In genomic region chr15:93699971-93700370, GRCm38 (mm10) we compare ENCODE assay signal across 9 mouse cellular contexts.
DNase-seq lines count a peak whose midpoint lies in the region; ATAC-seq and TF ChIP-seq lines count a peak whose summit lies in the region.
"Had no signal": no experiment of that assay in that cellular context is flagged by ENCODE, and none has a peak within 500 bp of the region (broad histone marks: within the 10 kb centered on the region; RNA-seq: fewer than 3 reads in every experiment).

No protein-coding gene starts in this region.

- ATAC-seq in heart, embryonic 12.5 days (ENCODE audit: insufficient number of reproducible peaks, low FRiP score) = no peak
- ATAC-seq in heart, embryonic 14.5 days (ENCODE audit: insufficient number of reproducible peaks, insufficient read depth, low FRiP score, low read depth) = no peak
- ATAC-seq in limb, embryonic 14.5 days (ENCODE audit: low FRiP score, low read depth) = peak; percentile 30; the same call in 1 of the 2 replicates

- no peaks in the 10 kb centered on the region for H3K27me3 ChIP-seq in heart, embryonic 12.5 days (replicated peaks)
- no peaks in the 10 kb centered on the region for H3K27me3 ChIP-seq in heart, embryonic 14.5 days (ENCODE audit: control insufficient read depth, insufficient read depth, low read length)
- no peaks in the 10 kb centered on the region for H3K27me3 ChIP-seq in limb, embryonic 14.5 days (ENCODE audit: control insufficient read depth, insufficient read depth, low read length)
- H3K27me3 ChIP-seq: limb, embryonic 12.5 days had no signal

- WGBS in heart, embryonic 12.5 days = 61% methylated on average over 9 of the region's 9 CpGs
- WGBS in heart, embryonic 14.5 days = 62% methylated on average over 9 of the region's 9 CpGs
- WGBS in limb, embryonic 14.5 days = 33% methylated on average over 9 of the region's 9 CpGs

- no peak overlapping the region for H3K4me2 ChIP-seq in heart, embryonic 12.5 days
- H3K4me2 ChIP-seq in heart, embryonic 14.5 days (ENCODE audit: low read length) = no peak overlapping the region
- H3K4me2 ChIP-seq in limb, embryonic 14.5 days (replicated peaks; ENCODE audit: low read depth, low read length, severe bottlenecking) = no peak overlapping the region
- H3K4me2 ChIP-seq: limb, embryonic 12.5 days had no signal

- no peak overlapping the region for H3K4me3 ChIP-seq in heart, embryonic 12.5 days
- no peak overlapping the region for H3K4me3 ChIP-seq in heart, embryonic 14.5 days (ENCODE audit: control insufficient read depth in 1 of 2, insufficient read depth in 1 of 2, low read depth in 1 of 2, low read length in 2 of 2)
- no peak overlapping the region for H3K4me3 ChIP-seq in limb, embryonic 14.5 days (replicated peaks; ENCODE audit: low read length)
- H3K4me3 ChIP-seq: limb, embryonic 12.5 days had no signal

- H3K9ac ChIP-seq in heart, embryonic 12.5 days = no peak overlapping the region
- H3K9ac ChIP-seq in heart, embryonic 14.5 days (ENCODE audit: low read length) = no peak overlapping the region
- H3K9ac ChIP-seq in limb, embryonic 14.5 days (ENCODE audit: low read depth, low read length, severe bottlenecking) = no peak overlapping the region
- H3K9ac ChIP-seq: limb, embryonic 12.5 days had no signal

- no peaks in the 10 kb centered on the region for H3K9me3 ChIP-seq in heart, embryonic 12.5 days (replicated peaks)
- H3K9me3 ChIP-seq in heart, embryonic 14.5 days (ENCODE audit: control insufficient read depth, low read length) = no peaks in the 10 kb centered on the region
- no peaks in the 10 kb centered on the region for H3K9me3 ChIP-seq in limb, embryonic 14.5 days (ENCODE audit: control insufficient read depth, low read length)
- H3K9me3 ChIP-seq: limb, embryonic 12.5 days had no signal

- DNase-seq in heart, adult 11 months = peak; percentile 91
- DNase-seq in 3T3-L1 (ENCODE audit: low read depth, low spot score) = peak; percentile 87
- peak; percentile 89 to 91 for DNase-seq in cerebellum, postnatal 14 days
- DNase-seq in limb, embryonic 14.5 days (ENCODE audit: low spot score) = peak; percentile 39
- no peak for DNase-seq in T-cell, adult 2 months (ENCODE audit: low spot score)
- no peak for DNase-seq in thymus, postnatal 4 days

- no peak overlapping the region; the same call in 1 of the 2 replicates for H3K27ac ChIP-seq in heart, embryonic 12.5 days (ENCODE audit: poor library complexity, severe bottlenecking)
- H3K27ac ChIP-seq in heart, embryonic 14.5 days (replicated peaks in 1 of 2; ENCODE audit: control insufficient read depth in 1 of 2, insufficient read depth in 1 of 2, low read depth in 2 of 2, low read length in 2 of 2) = peak overlapping the region; percentile 5 to 90; a peak in 2 of 4 replicates
- H3K27ac ChIP-seq in limb, embryonic 14.5 days (replicated peaks; ENCODE audit: low read depth, low read length) = no peak overlapping the region
- H3K27ac ChIP-seq: limb, embryonic 12.5 days had no signal

- H3K4me1 ChIP-seq in heart, embryonic 12.5 days (replicated peaks) = peaks cover 35% of the 10 kb centered on the region
- peaks cover 13 to 38% of the 10 kb centered on the region in 2 experiments for H3K4me1 ChIP-seq in heart, embryonic 14.5 days (ENCODE audit: control insufficient read depth in 2 of 2, insufficient read depth in 2 of 2, low read length in 2 of 2)
- peaks cover 25% of the 10 kb centered on the region for H3K4me1 ChIP-seq in limb, embryonic 14.5 days (ENCODE audit: control insufficient read depth, insufficient read depth, low read length)

- TF ChIP-seq POLR2A in limb, embryonic 14.5 days (IDR thresholded peaks at IDR 0.05; ENCODE audit: borderline replicate concordance, extremely low read depth, insufficient read depth, insufficient read length) = no peak

- H3K36me3 ChIP-seq in heart, embryonic 12.5 days = no peaks in the 10 kb centered on the region
- no peaks in the 10 kb centered on the region for H3K36me3 ChIP-seq in heart, embryonic 14.5 days (ENCODE audit: control insufficient read depth, insufficient read depth, low read length)
- no peaks in the 10 kb centered on the region for H3K36me3 ChIP-seq in limb, embryonic 14.5 days (ENCODE audit: control insufficient read depth, insufficient read depth, low read length)
- H3K36me3 ChIP-seq: limb, embryonic 12.5 days had no signal

Comparison
In these comparisons a context has a peak if more than half of its experiments do, and no peak if none do; other contexts are left out.
1. H3K27ac ChIP-seq: peak in heart, embryonic 14.5 days (2 of 2); none in heart, embryonic 12.5 days (single experiment) and limb, embryonic 14.5 days (single experiment).
2. DNase-seq: peak in heart, adult 11 months (single experiment), 3T3-L1 (single experiment), cerebellum, postnatal 14 days (2 of 2) and limb, embryonic 14.5 days (single experiment); none in T-cell, adult 2 months (single experiment) and thymus, postnatal 4 days (single experiment).